Mouse (Mus musculus): ENCODE data around the gene Dip2a.

Gene Dip2a

GRCm38 (mm10) chr10:76306738-76307137, 38.4 kb downstream of the Dip2a start:
- in situ Hi-C loops (cut with MboI) = no loop called here

- in situ Hi-C loops (cut with MboI) = no loop called here
Observed at GRCm38 (mm10) chr10:76300133-76300532, 45.0 kb downstream of the Dip2a start.

GRCm38 (mm10) chr10:76293222-76293621, 51.9 kb downstream of the Dip2a start:
- in situ Hi-C loops (cut with MboI) = no loop called here

- in situ Hi-C loops (cut with MboI) = no loop called here
Observed at GRCm38 (mm10) chr10:76289936-76290671, 55.0 kb downstream of the Dip2a start.

GRCm38 (mm10) chr10:76289052-76289451, 56.0 kb downstream of the Dip2a start:
- in situ Hi-C loops (cut with MboI) = no loop called here

- in situ Hi-C loops (cut with MboI) = no loop called here
Observed at GRCm38 (mm10) chr10:76288268-76288993, 56.7 kb downstream of the Dip2a start.

- in situ Hi-C loops (cut with MboI) = no loop called here
Observed at GRCm38 (mm10) chr10:76278541-76279097, 66.5 kb downstream of the Dip2a start.

GRCm38 (mm10) chr10:76275256-76275655, 69.8 kb downstream of the Dip2a start:
- in situ Hi-C loops (cut with MboI) = no loop called here

- in situ Hi-C loops (cut with MboI) = no loop called here
Observed at GRCm38 (mm10) chr10:76271238-76271637, 73.9 kb downstream of the Dip2a start.

- in situ Hi-C loops (cut with MboI) = no loop called here
Observed at GRCm38 (mm10) chr10:76262431-76262830, 82.7 kb downstream of the Dip2a start.

- in situ Hi-C loops (cut with MboI) = no loop called here
Observed at GRCm38 (mm10) chr10:76261447-76261846, 83.6 kb downstream of the Dip2a start.

- in situ Hi-C loops (cut with MboI) = no loop called here
Observed at GRCm38 (mm10) chr10:76260358-76261059, 84.6 kb downstream of the Dip2a start.

- in situ Hi-C loops (cut with MboI) = no loop called here
Observed at GRCm38 (mm10) chr10:76259566-76260232, 85.4 kb downstream of the Dip2a start.

- in situ Hi-C loops (cut with MboI) = no loop called here
Observed at GRCm38 (mm10) chr10:76257719-76258390, 87.2 kb downstream of the Dip2a start.

GRCm38 (mm10) chr10:76257231-76257630, 87.9 kb downstream of the Dip2a start:
- in situ Hi-C loops (cut with MboI) = no loop called here

GRCm38 (mm10) chr10:76255617-76256016, 89.5 kb downstream of the Dip2a start:
- in situ Hi-C loops (cut with MboI) = no loop called here

GRCm38 (mm10) chr10:76253536-76253935, 91.6 kb downstream of the Dip2a start, which contains the start of gene S100b:
Gene S100b (plus strand): TSS chr10:76253853.
- in situ Hi-C loops (cut with MboI) = no loop called here

GRCm38 (mm10) chr10:76253079-76253478, 92.0 kb downstream of the Dip2a start:
- in situ Hi-C loops (cut with MboI) = no loop called here

GRCm38 (mm10) chr10:76250870-76251269, 94.2 kb downstream of the Dip2a start:
- in situ Hi-C loops (cut with MboI) = no loop called here

- in situ Hi-C loops (cut with MboI) = no loop called here
Observed at GRCm38 (mm10) chr10:76248647-76248968, 96.5 kb downstream of the Dip2a start.

- in situ Hi-C loops (cut with MboI) = no loop called here
Observed at GRCm38 (mm10) chr10:76247960-76248646, 97.0 kb downstream of the Dip2a start.
